Mouse (Mus musculus): Measurements from ENCODE around the gene 3110082I17Rik.

The 3110082I17Rik gene

DNA sequence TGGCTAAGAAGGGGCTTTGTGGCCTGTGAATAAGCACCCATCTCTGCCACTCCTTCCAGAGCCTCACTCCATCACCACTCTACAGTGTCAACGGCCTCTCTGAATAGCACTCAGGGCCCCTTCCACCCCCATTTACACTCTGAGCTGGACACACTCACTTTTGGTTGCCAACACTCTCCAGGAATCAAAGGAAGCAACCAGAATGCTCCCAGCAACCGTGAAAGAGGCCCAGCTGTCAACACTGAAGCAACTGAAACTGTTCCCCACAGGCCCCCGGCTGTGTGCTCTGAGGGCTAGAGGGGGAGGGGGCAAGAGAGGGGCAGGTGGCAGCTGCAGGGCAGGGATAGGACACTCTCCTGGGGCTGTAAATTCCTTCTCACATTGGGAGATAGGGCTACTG is 41.7 kb downstream of the 3110082I17Rik start:
- DNase-seq (ENCODE audit: low spot score) = no peak

DNA sequence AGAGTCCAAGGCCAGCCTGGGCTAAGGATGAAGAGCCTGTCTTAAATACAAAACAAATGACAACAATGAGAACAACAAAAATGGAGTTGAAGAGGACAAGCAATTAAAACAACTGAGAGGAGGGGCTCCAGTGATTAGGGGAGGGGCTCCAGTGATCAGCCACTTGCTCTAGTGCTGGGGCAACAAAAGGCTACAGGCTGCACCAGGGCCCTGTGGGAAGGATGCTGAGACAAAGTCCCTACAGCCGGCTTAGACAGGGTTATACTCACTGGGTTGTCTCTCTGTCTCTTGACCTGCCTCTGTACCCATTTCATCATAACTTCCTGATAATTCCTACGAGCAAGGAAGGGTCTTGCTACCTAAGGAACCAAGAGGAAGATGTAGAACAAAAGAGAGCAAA is 42.2 kb downstream of the 3110082I17Rik start:
- no peak for DNase-seq (ENCODE audit: low spot score)

DNA sequence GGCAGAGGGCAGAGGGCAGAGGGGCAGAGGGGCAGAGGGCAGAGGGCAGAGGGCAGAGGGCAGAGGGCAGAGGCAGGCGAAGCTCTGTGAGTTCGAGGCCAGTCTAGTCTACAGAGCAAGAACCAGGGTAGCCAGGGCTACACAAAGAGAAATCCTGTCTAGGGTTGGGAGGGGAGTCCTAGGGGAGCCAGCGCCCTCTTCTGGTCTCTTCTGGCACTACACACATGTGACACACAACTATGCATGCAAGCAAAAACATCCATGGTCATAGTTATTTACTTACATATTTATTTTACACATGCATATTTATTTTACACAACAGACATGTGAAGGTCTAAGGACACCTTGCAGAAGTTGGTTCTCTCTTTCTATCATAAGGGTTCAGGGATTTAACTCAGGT is 42.8 kb downstream of the 3110082I17Rik start:
- no peak for DNase-seq (ENCODE audit: low spot score)

DNA sequence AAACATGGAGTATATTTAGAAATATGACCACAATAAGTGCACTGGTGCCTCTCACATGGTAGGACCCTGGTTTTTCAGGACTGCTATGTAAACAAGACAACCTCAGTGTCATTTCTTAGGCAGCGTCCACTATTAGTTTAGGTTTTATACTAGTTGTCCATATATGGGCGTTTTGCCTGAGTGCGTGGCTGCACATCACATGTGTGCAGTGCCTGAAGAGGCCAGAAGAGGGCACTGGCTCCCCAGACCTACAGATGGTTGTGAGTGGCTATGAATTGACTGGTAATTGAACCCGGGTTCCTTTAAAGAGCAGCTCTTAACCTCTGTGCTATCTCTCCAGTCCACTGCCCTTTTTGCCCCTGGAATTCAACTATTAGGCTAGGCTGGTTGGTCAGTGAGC is 43.4 kb downstream of the 3110082I17Rik start:
- no peak for DNase-seq (ENCODE audit: low spot score)

DNA sequence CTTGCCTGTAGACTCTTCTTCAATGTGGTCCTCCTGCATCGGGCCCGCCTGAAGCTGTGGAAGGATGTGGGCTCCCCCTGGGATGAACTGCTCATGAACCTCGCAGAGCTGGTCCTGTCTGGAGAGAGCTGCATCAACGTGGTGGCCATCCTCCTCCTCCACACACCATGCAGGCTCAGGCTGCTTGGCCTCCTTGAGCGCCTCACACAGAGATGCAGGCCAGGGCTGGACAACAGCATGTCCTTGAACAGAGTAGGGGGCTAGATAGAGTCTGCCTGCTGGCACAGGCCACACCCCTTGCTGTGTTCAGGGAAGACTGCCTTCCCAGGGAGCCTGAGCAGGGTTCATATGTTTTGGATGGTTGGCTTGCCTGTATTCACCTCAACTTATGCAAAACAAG is 45.3 kb downstream of the 3110082I17Rik start:
- DNase-seq (ENCODE audit: low spot score) = no peak

DNA sequence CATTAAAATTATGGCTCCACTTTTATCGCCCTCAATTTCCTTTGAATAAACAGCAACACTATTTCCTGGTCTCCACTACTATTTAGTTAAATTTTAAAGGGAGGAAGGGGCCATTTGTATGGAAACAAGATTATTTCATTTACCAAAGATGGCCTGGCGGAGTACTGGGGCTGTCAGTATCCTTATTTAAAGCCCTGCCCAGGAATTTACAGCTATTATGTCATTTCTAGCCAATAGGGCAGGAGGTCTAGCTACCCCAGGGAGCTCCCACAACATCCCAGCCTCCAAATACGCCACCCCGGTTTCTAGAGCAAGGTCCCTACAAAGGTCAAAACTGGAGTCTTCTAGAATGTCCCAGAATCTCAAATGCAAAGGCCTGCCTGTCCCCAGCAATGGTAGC is 46.8 kb downstream of the 3110082I17Rik start:
- DNase-seq (ENCODE audit: low spot score) = no peak

DNA sequence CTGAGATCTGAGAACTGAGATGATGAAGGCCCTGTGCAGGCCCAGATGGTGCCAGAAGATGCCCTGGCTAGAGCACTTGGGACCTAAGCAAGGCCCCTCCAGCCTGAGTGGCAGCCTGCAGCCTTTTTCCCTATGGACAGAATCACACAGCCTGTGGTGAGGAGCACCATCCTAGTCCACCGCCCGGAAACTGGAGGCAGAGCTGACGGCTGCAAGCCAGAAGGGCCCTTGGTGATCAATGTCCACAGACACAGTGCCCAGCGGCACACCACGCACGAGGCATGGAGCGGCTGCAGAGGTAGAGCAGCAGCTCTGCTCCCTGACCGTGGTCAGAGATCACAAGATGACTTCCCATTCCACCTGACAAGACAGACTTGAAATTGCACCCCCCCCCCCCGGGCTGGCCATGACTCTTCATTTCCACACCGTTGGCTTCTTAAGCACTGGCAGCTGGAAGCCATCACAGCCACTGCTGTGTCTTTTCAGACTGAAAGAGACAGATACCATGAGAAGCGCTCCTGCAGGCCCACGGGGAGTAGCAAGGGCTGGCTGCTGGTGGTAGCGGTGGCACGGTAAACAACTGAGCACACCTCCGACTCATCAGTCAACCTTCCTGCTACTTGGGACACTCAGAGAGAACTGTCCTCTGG is 48.5 kb downstream of the 3110082I17Rik start:
- no peak for DNase-seq (ENCODE audit: low spot score)

DNA sequence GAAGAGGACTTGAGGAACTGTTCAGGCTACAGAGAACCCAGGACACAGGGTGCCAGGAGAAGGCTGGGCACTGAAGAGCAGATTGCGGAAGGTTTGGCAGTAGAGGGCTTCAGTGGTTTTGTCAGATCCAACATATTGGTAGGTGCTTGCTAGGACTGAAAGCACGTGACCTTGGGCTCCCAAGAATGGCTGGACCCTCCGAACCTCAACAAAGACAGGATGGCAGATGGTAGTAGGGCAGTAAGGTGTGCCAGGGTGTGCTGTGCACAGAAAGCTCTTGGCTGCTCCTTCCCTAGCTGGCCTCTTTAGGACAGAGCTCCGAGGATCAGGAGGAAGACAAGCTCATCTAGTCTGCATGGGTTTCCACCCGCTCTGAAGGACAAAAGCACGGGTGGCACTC is 49.2 kb downstream of the 3110082I17Rik start:
- no peak for DNase-seq (ENCODE audit: low spot score)

DNA sequence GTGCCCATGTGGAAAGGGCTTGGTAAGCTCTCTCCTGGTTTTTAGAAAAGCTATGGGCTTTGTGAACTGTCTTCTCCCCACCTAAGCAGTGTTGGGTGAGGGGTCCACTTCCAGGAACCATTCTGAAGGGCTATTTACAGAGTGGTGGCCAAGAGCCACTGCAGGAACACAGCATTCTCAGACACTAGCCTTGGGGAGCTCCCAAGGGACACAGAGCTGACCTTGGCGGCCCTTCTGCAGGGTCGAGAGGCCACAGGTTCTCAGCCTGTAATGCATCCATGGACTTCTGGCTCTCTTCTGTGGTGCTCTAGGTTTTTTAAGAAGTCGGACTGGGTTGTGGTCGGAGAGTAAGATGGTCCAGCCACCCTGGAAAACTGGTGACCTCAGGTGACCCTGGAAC is 50.3 kb downstream of the 3110082I17Rik start:
- DNase-seq (ENCODE audit: low spot score) = no peak

DNA sequence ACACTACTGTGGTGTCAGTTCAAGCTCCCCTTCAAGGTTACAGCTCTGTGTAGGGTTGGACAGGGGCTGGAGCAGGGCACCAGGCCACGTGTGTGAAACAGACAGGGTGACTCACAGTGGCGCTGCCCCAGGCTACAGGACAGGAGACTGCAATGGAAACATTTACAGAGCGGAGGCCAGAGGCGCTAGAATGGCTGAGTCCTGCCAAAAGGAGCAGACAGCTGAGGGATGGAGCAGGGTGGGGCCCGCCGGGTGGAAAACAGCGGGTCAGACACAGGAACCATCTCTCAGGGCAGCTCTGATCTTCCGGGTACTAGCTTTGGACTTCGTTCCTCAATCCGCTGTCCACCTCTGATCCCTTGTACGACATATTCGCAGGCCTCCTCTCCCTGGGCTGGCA is 50.9 kb downstream of the 3110082I17Rik start:
- DNase-seq (ENCODE audit: low spot score) = no peak

DNA sequence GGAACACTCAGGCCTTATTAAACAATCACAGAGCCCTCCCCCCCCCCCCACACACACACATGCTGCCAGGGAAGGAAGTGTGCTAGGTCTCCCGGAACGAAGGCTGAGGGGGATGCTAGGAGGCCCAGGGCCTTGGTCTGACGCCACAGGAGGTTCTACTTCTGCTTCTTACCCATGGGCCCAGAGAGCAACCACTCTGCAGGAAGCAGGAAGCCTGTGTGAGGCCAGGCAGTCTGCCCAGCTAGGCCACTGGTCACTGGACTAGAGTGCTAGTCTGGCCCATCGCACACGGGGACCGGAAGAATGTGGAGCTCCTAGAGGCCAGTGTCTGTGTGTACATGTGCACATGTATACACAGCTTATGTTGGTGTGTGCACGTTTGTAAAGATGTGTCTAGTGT is 51.8 kb downstream of the 3110082I17Rik start:
- no peak for DNase-seq (ENCODE audit: low spot score)

DNA sequence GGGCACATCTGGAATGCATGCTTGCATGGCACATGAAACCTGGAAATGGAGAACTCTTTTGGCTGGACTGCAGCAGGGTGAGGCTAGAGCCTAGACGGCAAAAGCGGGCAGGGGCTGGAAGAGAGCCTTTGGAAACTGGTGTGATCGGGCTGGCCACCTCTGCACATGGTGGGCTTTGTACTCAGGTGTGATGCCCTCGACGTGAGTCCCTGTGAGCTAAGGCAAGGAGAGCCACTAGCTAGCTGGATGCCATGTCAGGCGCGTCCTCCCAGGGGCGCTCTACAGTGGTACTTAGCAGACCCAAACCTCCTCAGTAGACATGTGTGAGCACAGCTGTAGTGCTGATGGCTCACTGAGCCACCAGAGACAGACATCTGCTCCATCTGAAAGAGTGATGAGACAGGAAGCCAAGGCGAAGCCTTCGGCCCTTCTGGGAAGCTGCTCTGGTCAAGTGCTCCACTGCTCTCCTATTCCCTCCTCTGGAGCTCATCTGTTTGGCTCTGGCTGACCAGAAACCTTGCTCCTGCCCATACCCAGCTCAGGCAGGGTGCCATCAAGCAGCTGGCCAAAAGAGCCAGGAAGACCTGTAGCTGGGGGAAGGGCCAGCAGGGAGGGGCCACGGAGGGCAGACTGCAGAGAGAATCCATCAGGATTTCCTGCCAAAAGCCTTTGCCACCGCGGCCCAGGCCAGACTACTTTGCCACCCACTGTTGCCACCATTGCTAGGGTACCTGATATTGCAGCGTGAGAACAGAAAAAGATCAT is 53.0 kb downstream of the 3110082I17Rik start:
- no peak for DNase-seq (ENCODE audit: low spot score)

DNA sequence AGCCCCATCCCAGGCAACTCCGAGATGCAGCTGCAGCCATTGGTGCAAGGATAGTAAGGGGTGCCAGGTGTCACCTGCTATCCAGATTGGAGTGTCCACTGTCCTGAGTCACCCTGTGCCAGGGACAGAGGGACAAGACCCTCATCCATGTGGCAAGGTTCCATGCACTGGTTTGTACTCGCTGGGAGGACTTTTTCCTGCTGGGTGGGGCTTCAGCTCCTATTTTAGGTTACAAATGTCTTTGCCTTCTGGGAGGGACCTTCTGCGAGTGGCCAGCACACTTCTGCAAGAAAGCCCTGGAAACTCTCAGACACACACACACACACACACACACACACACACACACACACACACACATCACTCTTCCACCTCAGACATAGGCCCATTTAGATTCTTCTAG is 54.4 kb downstream of the 3110082I17Rik start:
- DNase-seq (ENCODE audit: low spot score) = no peak

DNA sequence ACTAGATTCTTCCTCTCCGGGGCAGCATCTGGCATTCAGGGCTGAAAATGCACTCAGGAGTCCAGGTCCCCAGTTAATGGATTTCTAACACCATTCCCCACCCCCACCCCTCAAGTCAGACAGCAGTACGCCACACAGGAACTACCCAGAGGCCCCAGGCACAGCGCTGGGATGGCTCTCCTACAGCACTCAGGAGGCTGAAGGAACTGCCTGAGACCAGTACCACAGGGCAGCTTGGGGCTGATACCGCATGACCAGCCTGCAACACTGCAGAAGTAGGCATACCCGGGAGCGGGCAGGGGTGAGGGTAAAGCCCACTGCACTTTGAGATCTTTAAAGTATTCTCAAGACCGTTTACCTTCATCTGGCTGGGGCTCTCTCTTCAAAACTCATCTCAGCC is 54.8 kb downstream of the 3110082I17Rik start:
- no peak for DNase-seq (ENCODE audit: low spot score)

DNA sequence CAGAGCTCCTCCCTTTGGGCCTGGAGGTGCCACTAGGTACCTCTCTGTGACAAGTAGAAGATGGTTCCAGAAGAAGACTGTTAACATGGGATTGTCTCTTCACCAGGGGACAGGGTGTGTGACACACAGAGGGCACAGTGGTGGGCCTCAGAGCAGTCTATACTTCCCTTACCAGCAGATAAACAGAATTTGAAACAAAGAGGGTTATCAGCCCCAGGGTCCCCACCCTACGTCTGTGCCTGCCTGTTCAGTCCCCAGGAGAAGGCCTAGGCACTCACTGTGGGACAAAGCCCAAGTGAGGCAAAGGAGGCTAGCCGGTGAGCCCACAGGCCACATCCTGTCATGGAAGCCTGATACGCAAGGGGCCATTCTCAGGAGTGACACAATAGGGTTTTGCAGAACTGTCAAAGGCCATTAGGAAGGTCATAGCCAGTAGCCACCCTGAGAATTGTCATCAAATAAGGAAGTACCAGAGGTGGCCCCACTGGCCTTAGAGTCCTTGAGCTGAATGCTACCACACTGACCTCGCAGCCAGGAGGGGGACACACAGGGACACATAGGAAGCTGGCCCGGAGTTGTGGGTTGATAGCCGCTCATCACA is 55.4 kb downstream of the 3110082I17Rik start, which contains the start of gene C130050O18Rik:
C130050O18Rik (plus strand) TSS at position 480 of the 601 bp plus-strand sequence.
- DNase-seq (ENCODE audit: low spot score) = no peak

DNA sequence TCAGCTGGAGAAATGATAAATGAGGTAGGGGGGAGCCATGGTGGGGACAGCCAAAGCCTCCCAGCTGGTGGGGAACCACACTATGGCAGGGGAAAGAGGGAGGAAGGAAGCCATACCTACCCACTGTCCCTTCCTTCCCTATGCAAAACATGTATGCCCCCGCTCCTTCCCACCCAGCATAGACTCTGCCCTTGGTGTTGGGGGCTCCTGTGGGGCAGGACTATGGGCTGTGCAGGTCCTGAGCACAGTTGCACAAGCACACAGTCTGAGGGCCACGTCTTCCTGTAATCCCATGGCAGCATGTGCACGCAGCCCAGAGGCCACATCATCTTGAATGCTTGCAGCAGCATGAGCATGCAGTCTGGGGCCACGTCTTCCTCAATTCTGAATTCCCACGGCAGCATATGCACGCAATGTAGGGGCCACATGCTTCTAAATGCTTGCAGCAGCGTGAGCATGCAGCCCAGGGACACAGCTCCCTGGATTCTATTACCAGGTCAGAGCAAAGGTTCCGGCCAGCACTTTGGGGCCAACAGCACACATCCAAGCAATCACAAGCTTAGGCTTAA is 56.6 kb downstream of the 3110082I17Rik start:
- no peak for DNase-seq (ENCODE audit: low spot score)

DNA sequence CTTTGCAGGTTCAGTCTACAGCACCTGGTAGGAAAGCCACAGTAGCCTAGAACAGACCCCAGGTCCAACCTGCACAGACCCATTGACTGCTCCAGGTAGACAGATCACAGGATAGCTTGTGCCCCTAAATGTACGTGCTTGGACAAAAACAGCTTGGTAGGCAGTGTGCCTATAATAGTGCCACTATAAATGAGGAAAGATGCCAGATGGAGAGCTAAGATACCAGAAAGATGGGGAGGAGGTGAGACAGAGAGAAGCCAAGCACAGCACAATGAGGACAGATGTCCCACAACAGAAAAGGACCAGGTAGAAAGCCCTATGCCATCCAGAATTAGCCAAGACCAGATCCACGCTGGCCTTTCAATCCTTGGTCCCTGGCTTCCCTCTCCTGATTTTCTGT is 58.2 kb downstream of the 3110082I17Rik start:
- no peak for DNase-seq (ENCODE audit: low spot score)

DNA sequence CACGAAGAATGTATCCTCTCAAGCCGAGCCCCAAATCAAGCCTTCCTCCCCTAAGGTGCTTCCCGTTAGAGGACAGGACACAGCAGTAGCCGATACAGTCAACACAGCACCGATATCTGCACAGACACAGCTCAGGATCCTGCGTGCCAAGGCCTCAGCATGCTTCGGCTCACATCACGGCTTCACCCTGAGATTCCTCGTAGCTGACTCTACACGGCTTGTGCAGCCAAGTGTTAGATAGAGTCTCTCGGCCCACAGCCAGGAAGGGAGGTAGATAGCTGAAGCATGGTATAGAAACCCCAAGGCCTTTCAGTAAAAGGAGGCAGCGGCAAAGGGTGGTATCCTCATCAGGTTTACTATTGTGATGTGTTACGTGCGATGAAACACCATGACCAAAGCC is 60.3 kb downstream of the 3110082I17Rik start:
- DNase-seq (ENCODE audit: low spot score) = no peak

DNA sequence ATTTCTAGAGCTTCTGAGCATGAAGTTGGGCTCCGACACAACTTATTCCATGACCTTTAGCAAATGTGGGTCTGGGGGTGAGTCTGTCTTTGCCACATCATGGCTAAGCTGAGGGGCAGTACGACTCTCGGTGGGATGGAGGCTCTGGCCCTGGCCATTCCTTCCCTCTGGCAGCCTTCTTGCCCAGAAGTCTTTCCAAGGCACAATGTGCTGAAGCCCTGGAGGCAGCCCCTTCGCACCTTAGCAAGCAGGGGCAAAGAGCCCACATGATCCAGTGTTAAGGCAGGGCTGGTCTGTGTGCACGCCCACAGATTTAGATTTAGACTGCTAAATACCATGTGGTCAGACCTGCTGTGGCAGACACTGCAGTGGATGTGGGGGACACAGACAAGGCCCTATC is 61.5 kb downstream of the 3110082I17Rik start:
- no peak for DNase-seq (ENCODE audit: low spot score)

DNA sequence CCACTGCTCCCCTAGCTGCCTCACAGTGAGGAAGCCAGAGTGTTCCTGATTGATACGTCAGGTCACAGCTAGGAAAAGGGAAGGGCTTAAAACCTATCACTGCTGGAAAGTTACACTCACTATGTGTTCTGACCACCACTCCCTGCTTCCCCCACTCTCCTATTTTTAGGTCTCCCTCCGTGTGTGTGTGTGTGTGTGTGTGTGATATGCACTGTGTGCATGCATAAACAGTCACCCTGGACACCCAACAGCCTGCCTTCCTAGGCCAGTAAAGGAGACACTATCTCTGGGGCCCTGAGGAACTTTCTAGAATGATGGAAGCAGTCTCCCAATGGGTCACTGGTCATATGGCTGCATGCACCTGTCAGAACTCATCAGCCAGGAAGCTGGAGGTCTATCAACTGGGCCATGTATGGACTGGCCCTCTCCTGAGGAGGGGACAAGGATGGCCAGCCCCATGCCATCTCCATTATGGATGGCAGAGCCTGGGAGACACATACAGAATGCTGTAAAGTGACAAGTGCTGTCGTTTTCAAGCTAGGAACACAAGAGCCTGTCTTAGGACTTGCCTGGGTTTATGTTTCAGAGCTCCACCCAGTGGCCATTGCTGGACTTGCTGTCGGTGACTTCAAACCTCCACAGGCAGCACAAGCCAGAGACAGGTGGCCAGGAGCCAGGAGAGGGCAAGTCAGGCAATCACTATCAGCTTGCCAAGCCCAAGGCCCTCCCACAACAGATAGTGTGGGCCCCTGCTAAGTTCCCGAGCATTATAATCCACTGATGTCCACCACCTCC is 62.2 kb downstream of the 3110082I17Rik start:
- DNase-seq (ENCODE audit: low spot score) = peak; percentile 87

DNA sequence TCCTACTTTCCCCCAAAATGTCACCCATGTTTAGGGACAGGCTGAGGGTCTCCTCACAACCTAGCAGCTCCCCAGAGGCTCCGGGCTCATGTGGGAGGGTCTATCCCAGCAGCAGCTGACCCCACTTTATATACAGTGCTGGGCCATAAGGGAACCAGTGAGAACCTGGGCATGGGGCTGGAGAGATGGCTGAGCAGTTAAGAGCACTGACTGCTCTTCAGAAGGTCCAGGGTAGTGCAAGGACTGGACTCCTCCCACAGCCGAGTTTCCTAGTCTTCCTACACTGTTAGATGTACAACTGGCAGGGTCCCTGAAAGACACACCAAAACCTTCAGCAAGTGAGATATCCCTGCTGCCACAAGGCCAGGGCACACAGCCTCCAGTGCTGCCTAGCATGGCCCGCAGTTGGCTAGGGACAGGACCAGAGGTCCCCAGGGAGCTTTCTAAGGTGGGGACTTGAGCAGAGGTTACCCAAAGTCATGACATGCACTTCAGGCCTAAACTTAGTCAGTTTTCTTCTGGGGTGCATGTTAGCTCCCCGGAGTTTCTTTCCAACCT is 62.9 kb downstream of the 3110082I17Rik start:
- no peak for DNase-seq (ENCODE audit: low spot score)

DNA sequence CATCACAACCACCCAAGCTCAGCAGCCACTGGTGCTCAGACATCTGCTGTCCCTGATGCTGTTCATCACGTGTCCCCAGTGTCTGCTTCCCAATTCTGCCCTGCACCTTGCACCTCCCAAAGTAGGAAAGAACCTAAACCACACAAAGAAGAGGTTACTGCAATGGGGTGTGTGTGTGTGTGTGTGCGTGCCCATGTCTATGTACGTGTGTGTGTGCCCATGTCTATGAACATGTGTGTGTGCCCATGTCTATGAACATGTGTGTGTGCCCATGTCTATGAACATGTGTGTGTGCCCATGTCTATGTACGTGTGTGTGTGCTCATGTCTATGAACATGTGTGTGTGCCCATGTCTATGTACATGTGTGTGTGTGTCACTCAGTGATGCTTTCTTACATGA is 64.8 kb downstream of the 3110082I17Rik start:
- DNase-seq (ENCODE audit: low spot score) = no peak

All from T-cell, adult 2 months (primary cell).